Mouse (Mus musculus) bone marrow macrophage, adult 2 months (primary cell): ENCODE measurements around the gene Slco4a1.

Experiments used
- CTCF ChIP-seq: IDR thresholded peaks from 2 replicates; pipeline ENCODE4 v1.5.1; 2012; ENCODE audit warnings: low read depth, mild to moderate bottlenecking, low read length, moderate library complexity
- POLR2A ChIP-seq: IDR thresholded peaks from 2 replicates; pipeline ENCODE4 v1.6.1; 2012; ENCODE audit warnings: mild to moderate bottlenecking, low read depth, low read length, borderline replicate concordance

DNA sequence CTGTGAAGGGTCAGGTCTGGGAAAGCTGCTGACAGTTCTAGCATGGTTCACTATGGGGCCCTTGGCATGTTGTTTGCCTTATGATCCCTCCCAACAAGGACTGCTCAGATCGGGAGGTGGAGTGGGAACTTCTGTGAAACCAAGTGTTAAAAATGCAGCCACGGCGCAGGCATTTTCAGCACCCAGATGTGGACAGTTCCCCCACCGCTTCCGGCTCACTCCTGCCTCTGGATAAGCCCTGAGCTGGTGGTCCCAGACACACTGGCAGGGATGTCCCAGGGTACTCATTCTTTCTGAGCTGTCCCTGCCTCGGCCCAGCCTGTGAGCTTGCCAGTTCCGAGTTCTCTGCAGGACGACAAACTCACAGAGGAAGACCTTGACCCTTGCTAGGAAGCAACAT lies 45.0 kb upstream of the Slco4a1 start:
- TF ChIP-seq CTCF (no peak), POLR2A (no peak)
